In genomic region chr1:134059739-134060695, GRCm38 (mm10) we compare ENCODE assay signal across 7 mouse cellular contexts. TPM values are rescaled to one million over a fixed set of nuclear protein-coding genes. Genes with fewer than 3 reads are reported as not detected.
A peak's percentile ranks its signal among the peaks of the same experiment; 100 is the strongest.
DNase-seq lines count a peak whose midpoint lies in the region; ATAC-seq lines count a peak whose summit lies in the region.

No protein-coding gene starts in this region.

- peak overlapping the region; percentile 99 for H3K27ac ChIP-seq in lung, embryonic 16.5 days (ENCODE audit: low read length)
- H3K27ac ChIP-seq in embryonic facial prominence, embryonic 15.5 days (replicated peaks): peak overlapping the region; percentile 98
- H3K27ac ChIP-seq in limb, embryonic 11.5 days (replicated peaks; ENCODE audit: low read depth, low read length): peak overlapping the region; percentile 99
- H3K27ac ChIP-seq in neural tube, embryonic 13.5 days (replicated peaks): peak overlapping the region; percentile 97

- 52% methylated on average over 16 of the region's 16 CpGs for WGBS in lung, embryonic 16.5 days
- WGBS in embryonic facial prominence, embryonic 15.5 days: 64% methylated on average over 16 of the region's 16 CpGs
- WGBS in limb, embryonic 11.5 days: 71% methylated on average over 16 of the region's 16 CpGs
- 72% methylated on average over 16 of the region's 16 CpGs for WGBS in neural tube, embryonic 13.5 days

- H3K9me3 ChIP-seq in lung, embryonic 16.5 days (ENCODE audit: control insufficient read depth, low read length): no peaks in the 10 kb centered on the region
- H3K9me3 ChIP-seq in embryonic facial prominence, embryonic 15.5 days (replicated peaks): no peaks in the 10 kb centered on the region
- H3K9me3 ChIP-seq in limb, embryonic 11.5 days (ENCODE audit: control insufficient read depth, low read length): no peaks in the 10 kb centered on the region
- H3K9me3 ChIP-seq in neural tube, embryonic 13.5 days: no peaks in the 10 kb centered on the region

- peak overlapping the region; percentile 41 for H3K4me3 ChIP-seq in lung, embryonic 16.5 days (ENCODE audit: low read length)
- peak overlapping the region; percentile 38 for H3K4me3 ChIP-seq in embryonic facial prominence, embryonic 15.5 days (replicated peaks)
- H3K4me3 ChIP-seq in limb, embryonic 11.5 days (ENCODE audit: low read depth, low read length): peak overlapping the region; percentile 24; the same call in 1 of the 2 replicates
- H3K4me3 ChIP-seq in neural tube, embryonic 13.5 days: peak overlapping the region; percentile 39

- H3K9ac ChIP-seq in lung, embryonic 16.5 days (ENCODE audit: low read length): peak overlapping the region; percentile 57
- H3K9ac ChIP-seq in embryonic facial prominence, embryonic 15.5 days: 0 out of 2 replicates have a peak overlapping the region, but pooled peaks have one; percentile 18
- peak overlapping the region; percentile 55 for H3K9ac ChIP-seq in limb, embryonic 11.5 days (ENCODE audit: low read length)
- peak overlapping the region; percentile 74 for H3K9ac ChIP-seq in neural tube, embryonic 13.5 days

- H3K4me1 ChIP-seq in lung, embryonic 16.5 days (replicated peaks; ENCODE audit: control insufficient read depth, insufficient read depth, low read length): peaks cover 61% of the 10 kb centered on the region
- peaks cover 54% of the 10 kb centered on the region for H3K4me1 ChIP-seq in embryonic facial prominence, embryonic 15.5 days
- H3K4me1 ChIP-seq in limb, embryonic 11.5 days (ENCODE audit: control insufficient read depth, insufficient read depth, low read length): peaks cover 45% of the 10 kb centered on the region
- peaks cover 52% of the 10 kb centered on the region for H3K4me1 ChIP-seq in neural tube, embryonic 13.5 days (replicated peaks)

- ATAC-seq in lung, embryonic 16.5 days (ENCODE audit: low read depth): no peak
- ATAC-seq in embryonic facial prominence, embryonic 15.5 days (ENCODE audit: insufficient number of reproducible peaks, low FRiP score, low TSS enrichment, low read depth): no peak
- ATAC-seq in limb, embryonic 11.5 days (ENCODE audit: insufficient number of reproducible peaks, low FRiP score, low TSS enrichment, low read depth): no peak
- no peak for ATAC-seq in neural tube, embryonic 13.5 days (ENCODE audit: low read depth)

- H3K4me2 ChIP-seq in lung, embryonic 16.5 days (ENCODE audit: low read depth, low read length): peak overlapping the region; percentile 73
- peak overlapping the region; percentile 85 for H3K4me2 ChIP-seq in embryonic facial prominence, embryonic 15.5 days (replicated peaks)
- peak overlapping the region; percentile 57 for H3K4me2 ChIP-seq in limb, embryonic 11.5 days (ENCODE audit: low read depth, severe bottlenecking)
- H3K4me2 ChIP-seq in neural tube, embryonic 13.5 days: peak overlapping the region; percentile 77

- DNase-seq in lung, postnatal 10 days: no peak
- DNase-seq in limb, embryonic 11.5 days (ENCODE audit: low spot score): no peak
- DNase-seq in retina, postnatal 1 day: no peak
- DNase-seq in adrenal gland, postnatal 25 days: no peak

- no peaks in the 10 kb centered on the region for H3K36me3 ChIP-seq in lung, embryonic 16.5 days (ENCODE audit: control insufficient read depth, insufficient read depth, low read length)
- H3K36me3 ChIP-seq in embryonic facial prominence, embryonic 15.5 days: no peaks in the 10 kb centered on the region
- H3K36me3 ChIP-seq in limb, embryonic 11.5 days (ENCODE audit: control insufficient read depth, insufficient read depth, low read length): no peaks in the 10 kb centered on the region
- H3K36me3 ChIP-seq in neural tube, embryonic 13.5 days: no peaks in the 10 kb centered on the region

- no peaks in the 10 kb centered on the region for H3K27me3 ChIP-seq in lung, embryonic 16.5 days (ENCODE audit: control insufficient read depth, insufficient read depth, low read depth, low read length)
- no peaks in the 10 kb centered on the region for H3K27me3 ChIP-seq in embryonic facial prominence, embryonic 15.5 days
- no peaks in the 10 kb centered on the region for H3K27me3 ChIP-seq in limb, embryonic 11.5 days (ENCODE audit: control insufficient read depth, insufficient read depth, low read length)
- no peaks in the 10 kb centered on the region for H3K27me3 ChIP-seq in neural tube, embryonic 13.5 days

RNA-seq across cellular contexts. Expression of gene Btg2, which starts 18.9 kb away (rescaled TPM):
- 130 and 135 TPM in 2 replicates for polyA plus RNA-seq in lung, embryonic 16.5 days (2015; fragmentation: Nextera tagmentation; extraction: Ambion mirVana)
- 39.9 and 41.3 TPM in 2 replicates for polyA plus RNA-seq in embryonic facial prominence, embryonic 15.5 days (2015; fragmentation: Nextera tagmentation; extraction: Ambion mirVana)
- 21.3 and 22.1 TPM in 2 replicates for polyA plus RNA-seq in limb, embryonic 11.5 days (2014; fragmentation: Nextera tagmentation; extraction: Ambion mirVana)
- 49.0 and 55.3 TPM in 2 replicates for polyA plus RNA-seq in neural tube, embryonic 13.5 days (2015; fragmentation: Nextera tagmentation; extraction: Ambion mirVana)
- 17.8 and 18.1 TPM in 2 replicates for total RNA-seq in adrenal gland, postnatal 25 days (2021)

RNA-seq across cellular contexts. Expression of gene Fmod, which starts 23.0 kb away (rescaled TPM):
- polyA plus RNA-seq in lung, embryonic 16.5 days (2015; fragmentation: Nextera tagmentation; extraction: Ambion mirVana): 159 and 191 TPM in 2 replicates
- polyA plus RNA-seq in embryonic facial prominence, embryonic 15.5 days (2015; fragmentation: Nextera tagmentation; extraction: Ambion mirVana): 22.2 and 30.8 TPM in 2 replicates
- polyA plus RNA-seq in limb, embryonic 11.5 days (2014; fragmentation: Nextera tagmentation; extraction: Ambion mirVana): 2.9 and 4.5 TPM in 2 replicates
- polyA plus RNA-seq in neural tube, embryonic 13.5 days (2015; fragmentation: Nextera tagmentation; extraction: Ambion mirVana): 11.1 and 14.9 TPM in 2 replicates
- 4.7 and 5.0 TPM in 2 replicates for total RNA-seq in adrenal gland, postnatal 25 days (2021)

RNA-seq across cellular contexts. Expression of gene Chit1, which starts 51.0 kb away (rescaled TPM):
- polyA plus RNA-seq in lung, embryonic 16.5 days (2015; fragmentation: Nextera tagmentation; extraction: Ambion mirVana): 0.09 and 0.24 TPM in 2 replicates
- polyA plus RNA-seq in embryonic facial prominence, embryonic 15.5 days (2015; fragmentation: Nextera tagmentation; extraction: Ambion mirVana): 0.61 and 0.67 TPM in 2 replicates
- not detected in 2 replicates for polyA plus RNA-seq in limb, embryonic 11.5 days (2014; fragmentation: Nextera tagmentation; extraction: Ambion mirVana)
- polyA plus RNA-seq in neural tube, embryonic 13.5 days (2015; fragmentation: Nextera tagmentation; extraction: Ambion mirVana): 0.45 and 0.81 TPM in 2 replicates
- not detected in 2 replicates for total RNA-seq in adrenal gland, postnatal 25 days (2021)

Comparison
In these comparisons a context has a peak if more than half of its experiments do, and no peak if none do; other contexts are left out.
1. H3K9ac ChIP-seq: peak in every context shown above with its lines; median percentile 74 in neural tube, embryonic 13.5 days; 57 in lung, embryonic 16.5 days; 55 in limb, embryonic 11.5 days; 18 in embryonic facial prominence, embryonic 15.5 days.